Mouse (Mus musculus) heart, postnatal 14 days (tissue): ENCODE data around the gene Tmem184b. TPM values are rescaled to one million over a fixed set of nuclear protein-coding genes. Genes with fewer than 3 reads are reported as not detected.
A peak's percentile ranks its signal among the peaks of the same experiment; 100 is the strongest.

ENCODE experiments used
- DNase-seq, 2 experiments: peaks; one replicate each; pipeline ENCODE4 v3.0.0; 2021 to 2022
- intact Hi-C: fragments of 180-260 bp; cut with DNase I; formaldehyde crosslinking; loops from one replicate; pipeline ENCODE4 v1.15.1; 2025
- long read RNA-seq, 2 experiments: library from polyadenylated mRNA; stranded (forward); transcript quantifications; one replicate each; pipeline ENCODE4 v2.0.0; 2021
- total RNA-seq, 2 experiments: library from RNA; stranded (reverse); gene quantifications; 2 replicates each; pipeline ENCODE4 v1.2.3; 2021

Tmem184b gene
- total RNA-seq = 10 to 100 TPM; 52.8 to 55.6 TPM
- long read RNA-seq, experiment 1, transcript Tmem184b-204 (10 exons, 3,315 nt) = minor isoform, 9 of 83 reads
- long read RNA-seq, experiment 1, transcript Tmem184b-201 (9 exons, 3,627 nt) = major isoform, 17 of 83 reads
- long read RNA-seq, experiment 1, partial matches to known transcripts = 17 of 83 reads
- long read RNA-seq, experiment 1, other reads (novel, unspliced or antisense) = 40 of 83 reads
- long read RNA-seq, experiment 2, transcript Tmem184b-204 (10 exons, 3,315 nt) = major isoform, 14 of 62 reads
- long read RNA-seq, experiment 2, transcript Tmem184b-201 (9 exons, 3,627 nt) = major isoform, 14 of 62 reads
- long read RNA-seq, experiment 2, partial matches to known transcripts = 12 of 62 reads
- long read RNA-seq, experiment 2, other reads (novel, unspliced or antisense) = 22 of 62 reads

DNA sequence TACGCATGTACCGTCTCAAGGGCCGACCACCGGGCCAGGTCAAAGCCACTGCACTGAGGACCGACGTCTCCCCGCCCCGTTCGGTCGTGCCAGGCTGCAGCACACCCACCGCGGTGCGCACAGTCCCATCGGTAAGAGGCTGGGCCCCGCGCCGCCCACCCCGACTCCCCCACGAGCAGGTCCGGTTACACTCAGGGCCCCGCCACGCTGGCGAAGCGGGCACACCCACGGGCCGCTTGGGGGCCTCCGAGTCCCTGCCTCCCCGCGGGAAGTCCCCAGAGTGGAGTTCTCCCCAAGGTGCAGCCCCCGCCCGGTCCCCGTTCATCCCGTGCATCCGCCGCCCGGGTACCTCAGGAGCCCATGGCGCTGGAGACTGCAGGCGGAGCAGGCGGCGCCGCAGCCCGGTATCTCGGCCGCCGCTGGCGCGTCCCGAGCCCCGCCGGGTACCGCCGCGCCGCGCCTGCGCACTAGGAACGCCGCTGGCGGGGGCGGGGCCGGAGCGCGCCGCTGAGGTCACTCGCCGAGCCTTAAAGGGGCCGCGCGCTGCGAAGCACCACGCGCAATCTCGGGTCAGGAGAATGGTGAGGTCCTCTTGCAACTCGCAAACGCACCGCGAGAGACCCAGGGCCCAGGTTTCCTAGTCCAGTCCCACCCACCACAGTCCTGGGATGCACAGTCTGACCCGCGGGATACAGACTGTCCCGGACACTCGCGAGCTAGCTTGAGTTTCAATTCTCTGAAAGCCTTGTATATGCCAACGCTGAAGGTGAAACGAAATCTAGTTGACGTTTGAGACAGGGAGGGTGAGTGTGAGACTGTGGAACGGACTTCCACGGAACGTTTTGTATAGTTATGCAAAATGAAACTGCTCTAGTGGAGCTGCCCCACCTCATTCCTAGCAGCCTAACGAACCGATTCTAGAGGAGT, at the start of gene Tmem184b:
TSS of gene Tmem184b (minus strand) at position 734 of the 927 bp plus-strand sequence.
- intact Hi-C loops = loop anchor here (5.0 kb wide), 1 partner anchor 34 kb away; no protein-coding TSS in a partner anchor
- DNase-seq = peak; percentile 94 to 95

DNA sequence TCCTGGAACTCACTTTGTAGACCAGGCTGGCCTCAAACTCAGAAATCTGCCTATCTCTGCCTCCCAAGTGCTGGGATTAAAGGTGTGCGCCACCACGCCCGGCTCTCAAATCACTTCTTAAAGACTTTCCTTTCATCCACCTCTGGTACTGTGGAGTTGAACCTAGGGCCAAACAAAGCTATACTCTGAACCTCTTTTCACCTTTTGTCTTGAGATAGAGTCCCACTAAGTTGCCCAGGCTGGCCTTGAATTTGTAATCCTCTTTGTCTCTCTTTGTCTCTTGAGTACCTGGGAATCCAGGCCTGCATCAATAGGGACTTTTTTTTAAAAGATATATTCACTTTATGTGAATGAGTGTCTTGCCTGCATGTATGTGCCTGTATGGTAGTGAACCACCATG, 44.7 kb upstream of the Tmem184b start:
- intact Hi-C loops = no loop called here

DNA sequence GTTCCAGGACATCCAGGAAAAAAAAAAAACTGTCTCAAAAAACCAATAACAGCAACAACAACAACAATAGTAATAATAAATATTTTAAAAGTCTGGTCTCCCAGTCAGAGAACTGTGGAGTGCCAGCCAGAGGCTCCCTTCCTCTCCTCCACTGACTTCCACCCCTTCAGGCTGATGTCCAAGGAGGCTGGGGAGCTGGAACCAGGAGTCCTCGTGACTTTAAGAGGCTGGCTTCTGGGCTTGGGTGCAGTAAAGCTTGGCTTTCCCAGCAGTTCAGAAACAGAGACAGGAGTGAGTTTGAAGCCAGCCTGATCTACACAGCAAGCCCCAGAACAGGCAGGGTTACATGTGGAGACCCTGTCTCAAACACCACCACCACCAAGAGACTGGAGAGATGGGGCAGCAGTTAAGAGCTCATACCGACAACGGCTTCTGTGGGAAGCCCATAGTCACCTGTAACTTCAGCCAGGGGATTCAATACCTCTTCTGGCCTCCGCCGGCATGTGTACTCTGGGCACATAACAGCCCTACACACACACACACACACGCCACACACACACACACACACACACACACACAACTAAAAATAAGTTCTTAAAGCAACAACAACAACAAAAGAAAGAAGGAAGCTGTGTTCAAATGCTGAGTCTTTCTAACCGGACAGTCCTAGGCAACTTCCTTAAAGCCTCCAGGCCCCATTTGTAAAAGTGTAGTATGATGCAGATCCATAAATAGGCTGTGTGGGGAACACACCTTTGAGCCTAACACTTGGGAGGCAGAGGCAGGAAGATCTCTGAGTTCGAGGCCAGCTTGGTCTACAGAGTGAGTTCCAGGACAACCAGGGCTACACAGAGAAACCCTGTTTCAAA, 42.7 kb upstream of the Tmem184b start:
- no peak for DNase-seq
- intact Hi-C loops = no loop called here

More for the DNA sequence above, 44.7 kb upstream of the Tmem184b start:
- no peak for DNase-seq

- intact Hi-C loops = no loop called here
- DNase-seq = no peak
Measured at GRCm38 (mm10) chr15:79443856-79444410, 40.6 kb upstream of the Tmem184b start.

DNA sequence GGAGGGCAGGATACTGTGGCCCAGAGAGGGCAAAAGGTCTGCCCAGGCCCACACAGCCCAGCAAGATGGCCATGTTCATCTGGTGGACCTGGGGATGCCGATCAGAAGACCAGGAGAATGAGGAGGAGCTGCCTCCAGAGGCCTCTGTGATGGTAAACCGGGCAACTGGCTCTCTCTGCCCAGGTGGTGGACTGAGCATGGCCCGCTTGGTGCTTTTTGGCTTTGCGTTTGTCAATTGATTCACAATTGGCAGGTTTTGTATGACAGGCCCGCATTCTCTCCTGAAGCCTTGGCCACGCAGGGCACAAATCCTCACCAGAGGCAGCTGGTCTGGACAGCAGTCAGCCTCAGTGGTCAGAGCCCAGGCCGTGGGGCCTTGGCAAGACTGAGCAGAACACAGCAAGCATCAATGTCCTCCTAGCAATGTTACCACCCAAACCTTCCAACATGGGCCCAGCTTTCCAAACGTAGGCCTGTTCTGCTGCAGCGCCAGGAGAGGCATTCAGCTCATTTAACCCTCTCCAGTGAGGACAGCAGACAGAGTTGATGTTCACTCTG, 39.7 kb upstream of the Tmem184b start:
- DNase-seq = no peak
- intact Hi-C loops = no loop called here

DNA sequence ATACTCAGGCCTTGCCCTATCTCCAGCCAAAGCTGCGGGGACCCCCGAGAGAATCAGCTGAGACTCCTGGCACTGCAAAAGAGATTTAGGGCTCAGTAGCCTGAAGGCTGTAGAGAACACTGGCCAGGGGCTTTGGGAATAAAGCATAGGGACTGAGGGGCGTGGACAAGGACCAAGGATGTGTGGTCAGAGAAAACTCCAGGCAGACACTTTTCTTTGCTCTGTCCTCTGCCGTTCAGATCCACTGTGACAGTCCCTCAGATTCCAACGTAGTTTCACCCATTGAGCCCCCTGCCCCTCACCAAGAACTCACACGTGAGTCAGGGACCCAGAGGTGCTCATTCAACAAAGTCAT, 38.9 kb upstream of the Tmem184b start:
- intact Hi-C loops = no loop called here
- no peak for DNase-seq

DNA sequence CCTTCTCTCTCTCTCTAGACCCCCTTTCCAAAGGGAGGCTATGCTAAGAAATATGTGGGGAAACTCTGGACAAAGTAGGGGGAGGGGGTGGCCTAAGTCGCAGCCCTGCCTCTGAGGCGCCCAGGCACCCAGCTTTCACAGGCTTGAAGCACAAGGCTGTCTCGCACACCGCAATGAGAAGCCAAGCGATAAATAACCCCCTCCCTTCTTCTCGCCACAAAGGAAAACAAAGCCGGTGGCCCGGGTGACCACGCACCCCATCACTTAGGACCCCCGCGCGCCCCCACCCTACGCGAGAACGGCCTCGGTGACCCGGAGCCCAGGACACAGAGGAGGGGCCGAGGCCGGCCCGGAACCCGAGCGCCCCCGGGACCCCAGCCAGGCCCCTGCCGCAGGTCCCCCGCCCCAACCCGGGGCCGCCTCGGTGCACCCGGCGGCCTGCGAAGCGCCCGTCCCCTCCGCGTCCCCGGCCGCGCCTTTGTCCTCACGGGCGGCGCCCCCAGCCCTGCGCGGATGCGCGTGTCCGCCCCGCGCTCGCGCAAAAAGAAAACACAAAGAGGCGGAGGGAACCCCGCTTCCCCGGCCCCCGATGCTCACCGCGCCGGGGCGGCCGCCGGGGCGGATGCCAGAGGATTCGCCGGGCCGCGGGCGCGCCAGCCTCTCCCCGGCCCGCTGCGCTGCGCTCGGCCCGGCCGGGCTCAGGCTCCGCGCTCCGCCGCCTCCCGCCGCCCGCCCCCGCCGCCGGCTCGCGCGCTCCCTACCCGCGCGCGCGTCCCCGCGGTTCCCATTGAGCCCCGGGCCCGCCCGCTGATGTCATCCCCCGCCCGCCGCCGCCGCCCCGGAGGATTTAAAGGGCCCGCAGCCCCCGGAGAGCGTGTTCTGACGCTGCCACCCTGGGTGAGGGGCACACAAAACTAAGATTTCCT, 38.2 kb upstream of the Tmem184b start:
- DNase-seq = peak; percentile 91 to 93
- intact Hi-C loops = no loop called here

GRCm38 (mm10) chr15:79440651-79441330, 37.4 kb upstream of the Tmem184b start:
- intact Hi-C loops = no loop called here
- DNase-seq = no peak

- intact Hi-C loops = no loop called here
- DNase-seq = peak; percentile 70 to 73
Measured at GRCm38 (mm10) chr15:79440223-79440622, 36.9 kb upstream of the Tmem184b start.

GRCm38 (mm10) chr15:79439386-79439785, 36.0 kb upstream of the Tmem184b start:
- intact Hi-C loops = loop anchor here (5.0 kb wide), 1 partner anchor 37 kb away; the partner anchor contains the start of gene Tmem184b
- DNase-seq = no peak

- DNase-seq = no peak
- intact Hi-C loops = loop anchor here (5.0 kb wide), 1 partner anchor 37 kb away; the partner anchor contains the start of gene Tmem184b
Measured at GRCm38 (mm10) chr15:79438816-79439215, 35.4 kb upstream of the Tmem184b start.

DNA sequence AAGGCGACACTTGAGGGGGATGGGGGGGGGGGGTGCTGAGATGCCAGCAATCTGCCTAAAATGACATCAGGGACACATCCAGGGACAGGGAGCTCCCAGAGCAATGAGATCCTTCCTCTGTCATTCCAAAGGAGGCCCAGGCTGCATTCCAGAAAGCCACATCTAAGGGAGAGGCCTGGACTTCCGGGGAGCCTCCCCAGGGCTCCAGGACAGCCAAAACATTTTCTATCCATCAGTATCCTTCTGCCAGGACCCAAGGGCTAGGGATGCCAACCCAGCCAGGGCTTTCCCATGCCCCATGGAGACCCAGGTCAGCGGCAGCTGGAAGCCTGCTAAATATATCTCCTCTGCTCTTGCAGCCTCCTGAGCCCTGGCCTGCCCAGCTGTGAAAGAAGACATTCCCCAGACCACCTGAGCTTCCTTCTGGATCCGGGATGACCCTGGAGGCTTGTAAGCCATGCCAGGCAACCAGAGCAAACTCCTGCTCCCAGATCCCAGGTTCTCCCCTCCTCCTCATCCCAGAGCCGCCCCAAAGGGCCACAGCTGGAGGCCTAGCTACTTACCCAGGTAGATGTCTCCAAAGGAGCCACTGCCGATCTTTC, 34.9 kb upstream of the Tmem184b start:
- intact Hi-C loops = loop anchor here (5.0 kb wide), 1 partner anchor 36 kb away; the partner anchor contains the start of gene Tmem184b
- DNase-seq = no peak

DNA sequence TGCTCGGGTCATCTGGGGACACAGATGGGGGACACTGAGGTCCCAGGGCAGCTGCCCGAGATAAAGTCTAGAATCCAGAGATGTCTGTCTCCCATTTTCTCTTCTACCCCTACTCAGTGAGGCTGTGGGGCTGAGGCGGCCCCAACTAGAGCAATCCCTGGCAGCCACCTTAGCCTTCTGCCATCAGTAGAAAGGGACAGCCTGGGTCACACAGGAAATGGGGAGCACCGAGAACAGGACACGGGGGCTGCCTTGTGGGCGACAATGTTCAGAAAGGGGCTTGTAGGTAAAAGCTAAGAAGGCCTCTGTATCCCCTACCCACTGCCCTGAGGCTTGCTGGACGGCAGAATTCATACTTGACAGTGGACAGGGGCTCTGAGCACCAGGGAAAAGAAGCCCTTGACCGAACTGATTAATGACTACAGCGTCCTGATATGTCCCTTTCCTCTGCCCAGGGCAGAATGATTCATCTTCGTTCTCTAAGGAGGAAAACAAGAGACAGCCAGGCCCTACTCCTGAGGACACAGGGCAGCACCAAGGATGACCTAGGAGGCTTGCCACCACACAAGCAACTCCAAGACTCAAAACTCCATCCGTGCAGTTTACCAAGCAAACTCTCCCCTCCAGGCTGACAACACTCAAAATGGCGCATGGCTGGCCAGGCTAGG, 34.3 kb upstream of the Tmem184b start:
- intact Hi-C loops = loop anchor here (5.0 kb wide), 1 partner anchor 35 kb away; the partner anchor contains the start of gene Tmem184b

GRCm38 (mm10) chr15:79436481-79436921, 33.1 kb upstream of the Tmem184b start:
- intact Hi-C loops = loop anchor here (5.0 kb wide), 1 partner anchor 34 kb away; the partner anchor contains the start of gene Tmem184b
- peak; percentile 48 to 51 for DNase-seq

More for the DNA sequence above, 34.3 kb upstream of the Tmem184b start:
- DNase-seq = no peak

GRCm38 (mm10) chr15:79435191-79435671, 31.9 kb upstream of the Tmem184b start:
- intact Hi-C loops = loop anchor here (5.0 kb wide), 1 partner anchor 33 kb away; the partner anchor contains the start of gene Tmem184b
- peak; percentile 61 to 71 for DNase-seq

DNA sequence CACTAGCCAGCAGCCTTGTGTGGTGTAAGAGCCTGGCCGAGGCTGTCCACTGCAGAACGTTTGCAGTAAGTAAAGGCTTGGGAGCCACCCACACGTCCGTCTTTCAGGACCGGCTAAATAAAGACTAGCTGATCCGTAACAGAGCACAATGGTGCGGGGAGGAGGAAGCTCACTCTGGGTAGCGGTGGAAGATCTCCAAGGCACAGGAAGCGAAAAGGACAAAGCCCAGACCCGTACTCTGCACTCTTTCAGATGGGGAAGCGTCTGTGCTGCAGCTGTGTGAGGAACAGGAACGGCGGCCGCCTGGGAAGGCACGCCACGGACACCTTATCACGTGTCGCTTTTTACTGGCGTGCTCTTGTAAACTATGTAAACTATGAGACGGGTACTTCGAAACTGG, 29.5 kb upstream of the Tmem184b start:
- peak; percentile 59 to 62 for DNase-seq
- intact Hi-C loops = no loop called here
